Comparison of ENCODE assay signal across 7 mouse cellular contexts in genomic region chr19:10203848-10204615, GRCm38 (mm10). TPM values are rescaled to one million over a fixed set of nuclear protein-coding genes. Genes with fewer than 3 reads are reported as not detected.
DNase-seq lines count a peak whose midpoint lies in the region; ATAC-seq and TF ChIP-seq lines count a peak whose summit lies in the region.

TSS of gene Tmem258 (plus strand) at chr19:10204014.
TSS of gene Fen1 (minus strand) at chr19:10204169.

- TF ChIP-seq CTCF in kidney, adult 2 months (conservative IDR thresholded peaks at IDR 0.05; ENCODE audit: insufficient read depth, insufficient read length, low read depth, low read length) = no peak
- no peak for TF ChIP-seq CTCF in spleen, adult 2 months (IDR thresholded peaks at IDR 0.05; ENCODE audit: extremely low read depth, insufficient read depth, insufficient read length, insufficient replicate concordance)

- H3K4me1 ChIP-seq in embryonic facial prominence, embryonic 12.5 days = peaks cover 15% of the 10 kb centered on the region
- H3K4me1 ChIP-seq in kidney, adult 2 months (ENCODE audit: control insufficient read depth, insufficient read depth, low read length) = peaks cover 2% of the 10 kb centered on the region; the same call in 1 of the 2 replicates
- H3K4me1 ChIP-seq in limb, embryonic 12.5 days (replicated peaks) = peaks cover 15% of the 10 kb centered on the region
- peaks cover 19% of the 10 kb centered on the region for H3K4me1 ChIP-seq in midbrain, embryonic 15.5 days
- H3K4me1 ChIP-seq in spleen, adult 2 months (ENCODE audit: control insufficient read depth, insufficient read depth, insufficient read length) = no peaks in the 10 kb centered on the region; the same call in 1 of the 2 replicates

- no peaks in the 10 kb centered on the region for H3K9me3 ChIP-seq in embryonic facial prominence, embryonic 12.5 days
- H3K9me3 ChIP-seq in limb, embryonic 12.5 days = no peaks in the 10 kb centered on the region
- H3K9me3 ChIP-seq in midbrain, embryonic 15.5 days = no peaks in the 10 kb centered on the region

- H3K4me3 ChIP-seq in embryonic facial prominence, embryonic 12.5 days = peak within 1 kb of the TSS; percentile 97
- H3K4me3 ChIP-seq in kidney, adult 2 months (ENCODE audit: insufficient read depth, low read depth, low read length) = peak within 1 kb of the TSS; percentile 88
- peak within 1 kb of the TSS; percentile 84 for H3K4me3 ChIP-seq in limb, embryonic 12.5 days (replicated peaks)
- H3K4me3 ChIP-seq in midbrain, embryonic 15.5 days = peak within 1 kb of the TSS; percentile 71
- peak within 1 kb of the TSS; percentile 95 for H3K4me3 ChIP-seq in spleen, adult 2 months (ENCODE audit: extremely low read depth, insufficient read depth, insufficient read length)

- H3K36me3 ChIP-seq in embryonic facial prominence, embryonic 12.5 days = peaks cover 52% of the 10 kb centered on the region
- no peaks in the 10 kb centered on the region for H3K36me3 ChIP-seq in kidney, adult 2 months (ENCODE audit: control insufficient read depth, insufficient read depth, low read length)
- H3K36me3 ChIP-seq in limb, embryonic 12.5 days = peaks cover 60% of the 10 kb centered on the region
- peaks cover 28% of the 10 kb centered on the region; the same call in 1 of the 2 replicates for H3K36me3 ChIP-seq in midbrain, embryonic 15.5 days (replicated peaks)
- H3K36me3 ChIP-seq in spleen, adult 2 months (ENCODE audit: control insufficient read depth, insufficient read depth, low read length) = peaks cover 27% of the 10 kb centered on the region

- H3K27me3 ChIP-seq in embryonic facial prominence, embryonic 12.5 days = no peaks in the 10 kb centered on the region
- H3K27me3 ChIP-seq in kidney, adult 2 months (replicated peaks; ENCODE audit: control insufficient read depth, insufficient read depth, low read length) = no peaks in the 10 kb centered on the region
- no peaks in the 10 kb centered on the region for H3K27me3 ChIP-seq in limb, embryonic 12.5 days
- H3K27me3 ChIP-seq in midbrain, embryonic 15.5 days (replicated peaks) = no peaks in the 10 kb centered on the region
- no peaks in the 10 kb centered on the region for H3K27me3 ChIP-seq in spleen, adult 2 months (ENCODE audit: control insufficient read depth, insufficient read depth, low read length)

- peak within 1 kb of the TSS; percentile 88 for H3K9ac ChIP-seq in embryonic facial prominence, embryonic 12.5 days
- H3K9ac ChIP-seq in limb, embryonic 12.5 days (replicated peaks) = peak within 1 kb of the TSS; percentile 89
- H3K9ac ChIP-seq in midbrain, embryonic 15.5 days = peak within 1 kb of the TSS; percentile 80

- TF ChIP-seq POLR2A in kidney, adult 2 months (IDR thresholded peaks at IDR 0.05; ENCODE audit: low read depth, low read length) = peak; percentile 68
- TF ChIP-seq POLR2A in spleen, adult 2 months (IDR thresholded peaks at IDR 0.05; ENCODE audit: low read depth, low read length) = peak; percentile 52; the same call in 1 of the 2 replicates

- peak; percentile 88 for DNase-seq in adrenal gland, postnatal 25 days
- DNase-seq in heart, adult 18-20 months = peak; percentile 92 to 98
- DNase-seq in kidney, adult 2 months = peak; percentile 94
- DNase-seq in spleen, adult 2 months (ENCODE audit: low read depth in 1 of 2, low spot score in 2 of 2) = peak; percentile 82 to 86

- ATAC-seq in embryonic facial prominence, embryonic 12.5 days (ENCODE audit: insufficient number of reproducible peaks, insufficient read depth, low FRiP score, low TSS enrichment) = peak; percentile 85
- peak; percentile 89 for ATAC-seq in limb, embryonic 12.5 days (ENCODE audit: insufficient number of reproducible peaks, insufficient read depth, low FRiP score, low TSS enrichment, low read depth)
- ATAC-seq in midbrain, embryonic 15.5 days (replicated peaks) = peak; percentile 95

- WGBS in embryonic facial prominence, embryonic 12.5 days = under 1% methylated on average over 40 of the region's 40 CpGs
- WGBS in kidney, adult 2 months = under 1% methylated on average over 40 of the region's 40 CpGs
- WGBS in limb, embryonic 12.5 days = under 1% methylated on average over 40 of the region's 40 CpGs
- WGBS in midbrain, embryonic 15.5 days = under 1% methylated on average over 40 of the region's 40 CpGs
- under 1% methylated on average over 40 of the region's 40 CpGs for WGBS in spleen, adult 2 months

- H3K4me2 ChIP-seq in embryonic facial prominence, embryonic 12.5 days (replicated peaks) = peak within 1 kb of the TSS; percentile 96
- H3K4me2 ChIP-seq in limb, embryonic 12.5 days = peak within 1 kb of the TSS; percentile 90
- peak within 1 kb of the TSS; percentile 69 for H3K4me2 ChIP-seq in midbrain, embryonic 15.5 days

- H3K27ac ChIP-seq in embryonic facial prominence, embryonic 12.5 days = peak within 1 kb of the TSS; percentile 70; the same call in 1 of the 2 replicates
- H3K27ac ChIP-seq in kidney, adult 2 months (ENCODE audit: insufficient read depth, low read depth, low read length) = peak within 1 kb of the TSS; percentile 98
- H3K27ac ChIP-seq in limb, embryonic 12.5 days = peak within 1 kb of the TSS; percentile 82
- peak within 1 kb of the TSS; percentile 88 for H3K27ac ChIP-seq in midbrain, embryonic 15.5 days
- H3K27ac ChIP-seq in spleen, adult 2 months (ENCODE audit: insufficient read depth, low read length) = peak within 1 kb of the TSS; percentile 93

RNA-seq across cellular contexts. Expression of gene Tmem258, which starts in this region (rescaled TPM):
- 141 and 171 TPM in 2 replicates for total RNA-seq in adrenal gland, postnatal 25 days (2021)
- 389 and 410 TPM in 2 replicates for polyA plus RNA-seq in embryonic facial prominence, embryonic 12.5 days (2016; fragmentation: Nextera tagmentation; extraction: Ambion mirVana)
- 100 to 1,000 TPM; 138 to 161 TPM for total RNA-seq in heart, adult 18-20 months (2021)
- 123 and 135 TPM in 2 replicates for polyA plus RNA-seq in kidney, adult 2 months (2012; rRNA removed)
- 417 and 421 TPM in 2 replicates for polyA plus RNA-seq in limb, embryonic 12.5 days (2016; fragmentation: Nextera tagmentation; extraction: Ambion mirVana)
- 324 and 334 TPM in 2 replicates for polyA plus RNA-seq in midbrain, embryonic 15.5 days (2015; fragmentation: Nextera tagmentation; extraction: Ambion mirVana)
- polyA plus RNA-seq in spleen, adult 2 months (2012; rRNA removed) = 70.4 and 88.0 TPM in 2 replicates

RNA-seq across cellular contexts. Expression of gene Fen1, which starts in this region (rescaled TPM):
- total RNA-seq in adrenal gland, postnatal 25 days (2021) = 16.9 and 17.9 TPM in 2 replicates
- polyA plus RNA-seq in embryonic facial prominence, embryonic 12.5 days (2016; fragmentation: Nextera tagmentation; extraction: Ambion mirVana) = 90.1 and 95.5 TPM in 2 replicates
- 1 to 10 TPM; 4.7 to 5.2 TPM for total RNA-seq in heart, adult 18-20 months (2021)
- polyA plus RNA-seq in kidney, adult 2 months (2012; rRNA removed) = 4.8 and 4.9 TPM in 2 replicates
- polyA plus RNA-seq in limb, embryonic 12.5 days (2016; fragmentation: Nextera tagmentation; extraction: Ambion mirVana) = 109 and 115 TPM in 2 replicates
- 25.5 and 27.8 TPM in 2 replicates for polyA plus RNA-seq in midbrain, embryonic 15.5 days (2015; fragmentation: Nextera tagmentation; extraction: Ambion mirVana)
- polyA plus RNA-seq in spleen, adult 2 months (2012; rRNA removed) = 16.0 and 23.4 TPM in 2 replicates

Comparison
In these comparisons a context has a peak if more than half of its experiments do, and no peak if none do; other contexts are left out.
1. Peak in every context shown above with its lines: DNase-seq, ATAC-seq, H3K4me3 ChIP-seq and H3K27ac ChIP-seq.